Mouse (Mus musculus) right cerebral cortex, adult 18-20 months (tissue): ENCODE measurements around the gene Lrmda.

Experiments
- DNase-seq: peaks from one replicate; pipeline ENCODE4 v3.0.0; 2022; ENCODE audit warnings: mixed read lengths

Gene Lrmda

GRCm38 (mm10) chr14:22335101-22335820 lies 315.7 kb downstream of the Lrmda start:
- DNase-seq = no peak

- peak; percentile 71 for DNase-seq
Measured at GRCm38 (mm10) chr14:22339176-22339575, 319.7 kb downstream of the Lrmda start.

GRCm38 (mm10) chr14:22343357-22343756 lies 323.8 kb downstream of the Lrmda start:
- DNase-seq = no peak

- no peak for DNase-seq
Measured at GRCm38 (mm10) chr14:22345248-22345647, 325.7 kb downstream of the Lrmda start.

DNA sequence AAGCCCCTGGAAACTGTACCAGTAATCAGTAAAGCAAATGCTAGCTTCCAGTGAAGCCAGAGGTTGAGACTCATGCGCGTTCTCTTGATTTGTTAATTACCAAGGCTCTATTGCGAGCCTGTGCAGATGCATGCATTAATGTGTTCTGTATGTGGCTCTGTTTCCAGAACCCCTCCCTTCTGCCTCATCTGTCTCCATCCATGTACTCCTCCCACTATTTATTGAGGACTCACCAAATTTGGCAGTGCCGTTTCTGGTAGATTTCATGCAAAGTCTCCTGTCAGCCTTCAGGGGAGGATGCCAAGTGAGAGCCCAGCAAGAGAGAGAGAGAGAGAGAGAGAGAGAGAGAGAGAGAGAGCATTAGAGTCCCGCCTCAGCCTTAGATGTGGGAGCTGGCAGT lies 334.1 kb downstream of the Lrmda start:
- no peak for DNase-seq

DNA sequence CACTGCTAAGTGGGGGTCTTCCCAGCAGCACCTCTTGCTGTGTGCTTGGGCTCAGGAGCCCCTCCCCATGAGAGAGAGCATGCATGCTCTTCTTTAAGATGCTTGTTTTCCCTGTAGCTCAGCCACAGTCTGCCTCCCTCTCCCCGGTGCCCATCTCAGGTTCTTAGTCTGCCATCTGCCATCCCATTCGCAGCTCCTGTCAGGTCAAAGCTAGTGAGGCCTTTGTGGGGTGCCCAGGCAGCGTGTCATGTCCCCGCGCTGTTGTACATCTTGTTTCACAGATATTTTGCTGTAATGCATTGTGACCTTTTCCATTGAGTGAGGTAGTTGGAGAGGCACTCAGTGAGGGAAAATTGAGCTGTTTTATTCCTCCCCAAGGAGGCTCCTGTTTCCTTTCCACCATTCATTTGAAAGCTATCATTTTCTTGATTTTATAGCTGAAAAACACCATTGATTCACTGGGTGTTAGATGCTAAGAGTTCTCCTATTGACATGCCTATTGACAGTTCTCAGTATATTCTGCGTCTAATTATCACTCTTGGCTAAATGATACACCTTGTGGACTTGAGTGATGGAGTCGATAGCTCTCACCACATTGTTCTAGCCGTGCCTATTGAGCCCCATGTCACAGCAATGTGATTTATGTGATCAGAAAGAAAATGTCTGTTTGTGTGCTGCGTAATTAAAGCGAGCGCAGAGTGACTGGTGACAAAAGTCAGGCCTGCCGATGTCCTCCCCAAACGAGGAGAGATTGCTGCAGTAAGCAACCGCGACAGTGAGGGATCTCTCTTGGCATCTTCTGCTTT lies 335.5 kb downstream of the Lrmda start:
- DNase-seq = no peak

DNA sequence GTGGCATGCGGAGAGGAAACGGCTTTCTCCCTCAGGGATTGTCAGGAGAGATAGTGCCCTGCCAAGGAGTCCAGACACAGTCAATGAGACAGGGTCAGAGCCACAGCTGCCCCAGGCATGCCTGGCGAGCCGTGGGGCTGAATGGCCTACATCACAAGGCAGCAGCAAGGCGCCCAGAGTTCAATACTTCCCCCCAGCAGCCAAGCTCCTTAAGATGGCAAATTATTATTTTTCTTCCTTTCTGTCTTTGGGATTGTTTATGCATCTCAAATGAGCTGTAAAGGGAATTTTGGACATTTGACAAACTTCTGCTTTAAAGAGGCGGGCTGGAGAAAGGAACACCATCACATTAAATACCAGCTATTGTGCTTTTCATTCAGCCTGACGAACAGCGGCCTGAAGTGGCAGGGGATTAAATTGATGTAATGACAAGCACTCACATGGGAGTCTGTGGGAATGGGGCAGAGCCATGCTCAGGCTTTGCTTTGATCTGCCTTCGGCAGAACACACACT lies 338.5 kb downstream of the Lrmda start:
- no peak for DNase-seq

- DNase-seq = peak; percentile 64
Measured at GRCm38 (mm10) chr14:22364010-22364748, 344.7 kb downstream of the Lrmda start.

- no peak for DNase-seq
Measured at GRCm38 (mm10) chr14:22364771-22365355, 345.4 kb downstream of the Lrmda start.

GRCm38 (mm10) chr14:22367615-22368014 lies 348.1 kb downstream of the Lrmda start:
- no peak for DNase-seq

DNA sequence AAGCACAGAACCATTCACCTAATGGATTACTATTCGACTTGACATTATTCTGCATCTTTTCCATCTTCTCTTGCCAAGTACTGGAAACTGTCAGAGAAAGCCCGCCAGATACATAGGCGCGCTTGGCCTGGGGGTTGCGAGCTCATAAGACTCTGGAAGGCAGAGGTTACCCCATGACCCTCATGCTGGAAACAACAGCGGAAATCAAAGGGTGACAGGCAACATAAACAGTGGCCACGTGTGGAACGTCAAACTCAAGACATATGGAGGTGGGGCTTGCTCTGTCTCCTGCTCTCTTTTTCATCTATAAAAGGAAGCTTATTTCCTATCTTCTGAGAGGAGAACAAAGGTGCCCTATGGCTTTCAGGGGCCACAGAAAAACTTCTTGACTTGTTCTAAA lies 351.6 kb downstream of the Lrmda start:
- no peak for DNase-seq

GRCm38 (mm10) chr14:22372666-22373360 lies 353.3 kb downstream of the Lrmda start:
- peak; percentile 2 for DNase-seq

DNA sequence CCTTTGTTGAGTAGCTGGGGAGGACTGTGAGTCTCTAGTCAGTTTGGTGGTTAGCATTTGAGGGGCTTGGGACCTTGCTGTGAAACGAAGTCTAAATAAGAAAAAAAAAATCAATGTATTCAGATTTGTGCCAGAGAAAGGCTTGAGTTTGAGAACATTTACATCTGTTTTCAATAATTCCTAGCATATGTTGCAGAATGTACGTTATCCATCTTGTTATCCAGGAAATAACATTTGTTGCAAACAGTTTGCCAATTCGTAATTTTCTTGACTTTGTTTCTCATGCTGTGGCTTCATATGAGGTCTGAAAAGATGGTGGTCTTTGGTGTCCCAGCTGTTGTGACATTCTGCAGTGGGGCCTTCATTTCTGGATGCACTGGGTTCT lies 353.8 kb downstream of the Lrmda start:
- no peak for DNase-seq

DNA sequence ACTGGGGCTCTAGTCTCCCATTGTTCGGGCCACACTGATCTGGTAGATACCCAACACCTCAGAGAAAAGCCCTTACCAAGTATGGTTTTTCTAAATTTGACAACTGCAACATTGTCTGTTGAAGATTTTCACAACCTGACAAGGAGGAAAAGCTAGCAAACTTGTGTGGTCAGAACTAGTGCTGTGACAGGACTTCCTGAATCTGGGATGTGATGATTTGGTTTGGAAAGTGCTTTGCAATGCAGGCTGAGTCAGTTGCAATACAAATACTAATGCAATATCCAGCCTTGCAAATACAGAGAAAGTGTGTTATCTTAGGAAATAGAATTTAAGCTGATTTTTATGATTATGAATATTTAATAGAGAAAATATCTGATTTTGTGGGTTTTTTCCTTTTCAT lies 357.6 kb downstream of the Lrmda start:
- no peak for DNase-seq

GRCm38 (mm10) chr14:22382101-22382500 lies 362.6 kb downstream of the Lrmda start:
- no peak for DNase-seq

GRCm38 (mm10) chr14:22393616-22394015 lies 374.1 kb downstream of the Lrmda start:
- no peak for DNase-seq

DNA sequence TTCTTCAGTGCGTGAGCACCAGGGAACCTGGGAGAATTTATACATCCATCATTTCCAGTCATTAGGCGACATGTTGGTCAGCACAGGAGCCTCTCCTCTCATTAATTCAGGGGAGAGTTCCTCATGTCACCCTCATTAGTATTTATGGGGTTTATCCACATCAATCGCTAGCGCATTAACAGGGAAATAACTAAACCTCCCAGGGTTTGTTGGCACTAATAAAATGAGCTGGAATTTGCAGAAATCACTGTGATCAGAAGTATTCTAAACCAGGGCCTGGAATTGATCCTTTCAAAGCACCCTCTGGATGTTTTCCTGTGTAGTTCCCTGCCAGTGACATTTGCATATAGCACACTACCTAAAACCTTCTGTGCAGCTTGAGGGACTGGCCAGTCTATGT lies 382.9 kb downstream of the Lrmda start:
- no peak for DNase-seq

GRCm38 (mm10) chr14:22406623-22407022 lies 387.1 kb downstream of the Lrmda start:
- no peak for DNase-seq

GRCm38 (mm10) chr14:22410826-22411225 lies 391.3 kb downstream of the Lrmda start:
- DNase-seq = no peak

GRCm38 (mm10) chr14:22413220-22413619 lies 393.7 kb downstream of the Lrmda start:
- no peak for DNase-seq

DNA sequence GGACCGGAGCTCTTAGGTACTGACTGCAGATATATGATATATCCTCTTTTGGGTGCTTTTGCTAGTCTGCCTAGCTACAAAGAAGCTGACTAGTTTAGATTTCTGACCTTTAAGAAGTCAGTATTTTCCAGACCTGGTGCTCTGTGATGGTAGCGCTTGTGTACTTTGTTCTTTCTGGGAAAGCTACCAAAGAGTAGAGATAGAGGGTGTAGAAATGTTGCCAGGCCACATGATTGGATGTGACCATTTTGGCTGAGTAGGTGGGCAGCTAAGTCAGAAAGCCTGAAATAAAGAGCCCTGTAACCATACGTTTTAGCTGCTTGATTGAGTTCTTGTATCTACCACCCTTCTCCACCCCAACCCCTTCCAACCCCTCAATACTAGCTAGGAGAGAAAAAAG lies 398.2 kb downstream of the Lrmda start:
- no peak for DNase-seq

GRCm38 (mm10) chr14:22421668-22422067 lies 402.2 kb downstream of the Lrmda start:
- no peak for DNase-seq
